Mouse (Mus musculus) ES-Bruce4 (cell line): ENCODE results near the gene Rasgrf2.

Source experiments
- CTCF ChIP-seq: IDR thresholded peaks from one replicate; pipeline ENCODE4 v1.8.1; 2011; ENCODE audit warnings: low read depth, low read length
- EP300 ChIP-seq: IDR thresholded peaks from 2 replicates; pipeline ENCODE4 v1.6.1; 2011; ENCODE audit warnings: low read depth, low read length; ENCODE audit not compliant: insufficient read depth
- POLR2A ChIP-seq: IDR thresholded peaks from one replicate; pipeline ENCODE4 v1.8.1; 2011; ENCODE audit warnings: low read length; ENCODE audit not compliant: insufficient read depth

DNA sequence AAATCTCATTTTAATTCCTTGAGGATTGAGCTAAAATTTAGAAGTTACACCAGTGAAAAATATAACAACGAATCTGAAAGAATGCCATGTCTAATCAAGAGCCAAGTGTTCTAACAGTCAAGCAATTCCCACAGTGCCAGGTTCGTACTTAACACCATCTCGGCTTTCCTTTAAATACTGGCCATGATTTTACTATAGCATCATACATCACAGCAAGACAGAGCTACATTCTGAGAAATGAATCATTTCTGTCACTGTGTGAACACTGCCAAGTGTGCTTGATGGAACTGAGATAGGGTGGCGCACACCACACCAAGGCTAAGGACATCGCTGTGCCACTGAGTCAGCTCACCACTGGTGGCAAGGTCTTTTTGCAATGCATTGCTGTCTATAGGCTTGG lies 5.6 kb downstream of the Rasgrf2 start:
- TF ChIP-seq CTCF (no peak), POLR2A (no peak), EP300 (no peak)
